10 mouse cellular contexts compared by ENCODE assay signal in genomic region chr11:83115138-83115537, GRCm38 (mm10). TPM values are rescaled to one million over a fixed set of nuclear protein-coding genes. Genes with fewer than 3 reads are reported as not detected.
A peak's percentile ranks its signal among the peaks of the same experiment; 100 is the strongest.
DNase-seq lines count a peak whose midpoint lies in the region; ATAC-seq and TF ChIP-seq lines count a peak whose summit lies in the region.
"Had no signal": no experiment of that assay in that cellular context is flagged by ENCODE, and none has a peak within 500 bp of the region (broad histone marks: within the 10 kb centered on the region; RNA-seq: fewer than 3 reads in every experiment).

No protein-coding gene starts in this region.

- 37% methylated on average over 2 of the region's 2 CpGs for WGBS in heart, adult 2 months
- WGBS in spleen, adult 2 months: 4% methylated on average over 2 of the region's 2 CpGs
- 42% methylated on average over 2 of the region's 2 CpGs for WGBS in midbrain, embryonic 11.5 days

- H3K79me2 ChIP-seq in heart, adult 2 months (replicated peaks; ENCODE audit: control insufficient read depth, insufficient read depth, low read length): no peaks in the 10 kb centered on the region

- intact Hi-C loops in heart, adult 2 months (cut with DNase I): no loop called here
- intact Hi-C loops in heart, postnatal 25 days (cut with DNase I): no loop called here

- no peak overlapping the region for H3K4me2 ChIP-seq in midbrain, embryonic 11.5 days

- TF ChIP-seq POLR2A in heart, adult 2 months (IDR thresholded peaks at IDR 0.05; ENCODE audit: insufficient read depth, low read depth, low read length): no peak
- TF ChIP-seq POLR2A in spleen, adult 2 months (IDR thresholded peaks at IDR 0.05; ENCODE audit: low read depth, low read length): no peak

- no peaks in the 10 kb centered on the region for H3K27me3 ChIP-seq in heart, adult 2 months (ENCODE audit: control insufficient read depth, insufficient read depth, low read length)
- H3K27me3 ChIP-seq in spleen, adult 2 months (ENCODE audit: control insufficient read depth, insufficient read depth, low read length): no peaks in the 10 kb centered on the region
- H3K27me3 ChIP-seq in midbrain, embryonic 11.5 days (ENCODE audit: control insufficient read depth, insufficient read depth, low read length): no peaks in the 10 kb centered on the region

- H3K9me3 ChIP-seq in midbrain, embryonic 11.5 days (ENCODE audit: control insufficient read depth, low read length): no peaks in the 10 kb centered on the region
- H3K9me3 ChIP-seq: megakaryocyte, embryonic 14.5 days had no signal

- no peak overlapping the region for H3K9ac ChIP-seq in heart, adult 2 months (ENCODE audit: low read depth, low read length)
- no peak overlapping the region for H3K9ac ChIP-seq in midbrain, embryonic 11.5 days (ENCODE audit: low read length)

- H3K27ac ChIP-seq in heart, adult 2 months: no peak overlapping the region
- no peak overlapping the region for H3K27ac ChIP-seq in spleen, adult 2 months (ENCODE audit: insufficient read depth, low read length)
- no peak overlapping the region for H3K27ac ChIP-seq in midbrain, embryonic 11.5 days (ENCODE audit: low read depth, low read length)

- peak; percentile 64 for TF ChIP-seq CTCF in heart, adult 2 months (IDR thresholded peaks at IDR 0.05)
- no peak for TF ChIP-seq CTCF in spleen, adult 2 months (IDR thresholded peaks at IDR 0.05; ENCODE audit: extremely low read depth, insufficient read depth, insufficient read length, insufficient replicate concordance)

- peaks cover 3% of the 10 kb centered on the region for H3K4me1 ChIP-seq in heart, adult 2 months (ENCODE audit: control insufficient read depth, insufficient read depth, low read length)
- H3K4me1 ChIP-seq in spleen, adult 2 months (ENCODE audit: control insufficient read depth, insufficient read depth, insufficient read length): peaks cover 13% of the 10 kb centered on the region; the same call in 1 of the 2 replicates
- H3K4me1 ChIP-seq in midbrain, embryonic 11.5 days (ENCODE audit: control insufficient read depth, insufficient read depth, low read length): no peaks in the 10 kb centered on the region

- TF ChIP-seq EP300 in heart, adult 2 months (IDR thresholded peaks at IDR 0.05; ENCODE audit: insufficient read depth, low read depth, low read length): no peak

- H3K36me3 ChIP-seq in heart, adult 2 months (ENCODE audit: control insufficient read depth, insufficient read depth, low read length): no peaks in the 10 kb centered on the region
- H3K36me3 ChIP-seq in spleen, adult 2 months (ENCODE audit: control insufficient read depth, insufficient read depth, low read length): no peaks in the 10 kb centered on the region
- H3K36me3 ChIP-seq in midbrain, embryonic 11.5 days (ENCODE audit: control insufficient read depth, insufficient read depth, low read length): no peaks in the 10 kb centered on the region

- no peak for ATAC-seq in midbrain, embryonic 11.5 days (ENCODE audit: low FRiP score)

- no peak overlapping the region for H3K4me3 ChIP-seq in heart, adult 2 months
- H3K4me3 ChIP-seq in spleen, adult 2 months (ENCODE audit: extremely low read depth, insufficient read depth, insufficient read length): no peak overlapping the region
- H3K4me3 ChIP-seq in midbrain, embryonic 11.5 days (ENCODE audit: low read depth, low read length): no peak overlapping the region
- H3K4me3 ChIP-seq: megakaryocyte, embryonic 14.5 days had no signal

- DNase-seq in heart, adult 2 months: peak in 1 of 2 experiments; percentile 18
- DNase-seq in heart, postnatal 25 days (ENCODE audit: low spot score): no peak
- peak; percentile 62 to 74 for DNase-seq in spleen, adult 2 months (ENCODE audit: low read depth in 1 of 2, low spot score in 2 of 2)
- DNase-seq in spleen, adult 12 weeks (ENCODE audit: low spot score): no peak
- DNase-seq in layer of hippocampus, postnatal 10 days (ENCODE audit: low spot score in 2 of 2): peak; percentile 8 to 15
- DNase-seq in thymus, adult 18-20 months: peak; percentile 12 to 46
- no peak for DNase-seq in neural tube, embryonic 10.5 days (ENCODE audit: extremely low spot score, low spot score)
- no peak for DNase-seq in midbrain, embryonic 11.5 days (ENCODE audit: low spot score, missing footprints)

RNA-seq across cellular contexts. Expression of gene Slfn1, which starts 1.5 kb away (rescaled TPM):
- total RNA-seq in heart, adult 2 months (2021): under 1 TPM in 1 of 2 experiments, not detected in 1; 0.32 TPM
- 0.50 and 0.84 TPM in 2 replicates for polyA plus RNA-seq in heart, adult 2 months (2012; rRNA removed)
- under 1 TPM; 0.13 to 0.28 TPM for total RNA-seq in heart, postnatal 25 days (2021)
- 11.2 and 12.1 TPM in 2 replicates for polyA plus RNA-seq in spleen, adult 2 months (2012; rRNA removed)
- total RNA-seq in layer of hippocampus, postnatal 10 days (2021): not detected
- polyA plus RNA-seq in midbrain, embryonic 11.5 days (2014; fragmentation: Nextera tagmentation; extraction: Ambion mirVana): 0.10 TPM in 1 of 2 replicates, not detected in the other
- polyA plus RNA-seq: testis, adult 2 months had no signal

RNA-seq across cellular contexts. Expression of gene Slfn2, which starts 50.2 kb away (rescaled TPM):
- 1 to 10 TPM; 3.4 to 4.3 TPM for total RNA-seq in heart, adult 2 months (2021)
- polyA plus RNA-seq in heart, adult 2 months (2012; rRNA removed): 3.8 and 4.8 TPM in 2 replicates
- total RNA-seq in heart, postnatal 25 days (2021): 1 to 10 TPM; 3.2 to 3.8 TPM
- 28.7 and 31.8 TPM in 2 replicates for polyA plus RNA-seq in spleen, adult 2 months (2012; rRNA removed)
- under 1 TPM; 0.27 to 0.64 TPM for total RNA-seq in layer of hippocampus, postnatal 10 days (2021)
- polyA plus RNA-seq in midbrain, embryonic 11.5 days (2014; fragmentation: Nextera tagmentation; extraction: Ambion mirVana): 2.3 and 2.7 TPM in 2 replicates

RNA-seq across cellular contexts. Expression of gene Slfn4, which starts 59.8 kb away (rescaled TPM):
- under 1 TPM; 0.14 to 0.18 TPM for total RNA-seq in heart, adult 2 months (2021)
- polyA plus RNA-seq in heart, adult 2 months (2012; rRNA removed): 0.15 and 0.37 TPM in 2 replicates
- under 1 TPM; 0.10 to 0.31 TPM for total RNA-seq in heart, postnatal 25 days (2021)
- 0.86 and 1.0 TPM in 2 replicates for polyA plus RNA-seq in spleen, adult 2 months (2012; rRNA removed)
- total RNA-seq in layer of hippocampus, postnatal 10 days (2021): under 1 TPM; 0.22 to 0.23 TPM
- not detected in 2 replicates for polyA plus RNA-seq in midbrain, embryonic 11.5 days (2014; fragmentation: Nextera tagmentation; extraction: Ambion mirVana)

Comparison
In these comparisons a context has a peak if more than half of its experiments do, and no peak if none do; other contexts are left out.
1. DNase-seq: peak in spleen, adult 2 months (2 of 2), layer of hippocampus, postnatal 10 days (2 of 2) and thymus, adult 18-20 months (2 of 2); none in heart, postnatal 25 days (single experiment), spleen, adult 12 weeks (single experiment), neural tube, embryonic 10.5 days (single experiment) and midbrain, embryonic 11.5 days (single experiment).